Mouse (Mus musculus) urinary bladder, postnatal 14 days (tissue): ENCODE data around the gene Bsph2.

Experiments
- DNase-seq: peaks from one replicate; pipeline ENCODE4 v3.0.0; 2021; ENCODE audit warnings: low spot score

The Bsph2 gene

GRCm38 (mm10) chr7:13570967-13571366, at the start of gene Bsph2:
Gene Bsph2, minus strand, starts transcription at chr7:13571067.
- no peak for DNase-seq

GRCm38 (mm10) chr7:13511539-13511938, 59.3 kb downstream of the Bsph2 start:
- peak; percentile 8 for DNase-seq
